Mouse (Mus musculus) layer of hippocampus, adult 11-12 months (tissue): Measurements from ENCODE around the gene G0s2.
"Not testable (repeated sequence)": the region's sequence is repeated elsewhere in the genome, so short reads cannot be mapped to it uniquely, and the experiment has no call there.

Experiments
- DNase-seq: peaks from one replicate; pipeline ENCODE4 v3.0.0; 2022; ENCODE audit warnings: low spot score

Gene G0s2

GRCm38 (mm10) chr1:193287578-193287977, 14.6 kb upstream of the G0s2 start:
- DNase-seq: no peak

DNA sequence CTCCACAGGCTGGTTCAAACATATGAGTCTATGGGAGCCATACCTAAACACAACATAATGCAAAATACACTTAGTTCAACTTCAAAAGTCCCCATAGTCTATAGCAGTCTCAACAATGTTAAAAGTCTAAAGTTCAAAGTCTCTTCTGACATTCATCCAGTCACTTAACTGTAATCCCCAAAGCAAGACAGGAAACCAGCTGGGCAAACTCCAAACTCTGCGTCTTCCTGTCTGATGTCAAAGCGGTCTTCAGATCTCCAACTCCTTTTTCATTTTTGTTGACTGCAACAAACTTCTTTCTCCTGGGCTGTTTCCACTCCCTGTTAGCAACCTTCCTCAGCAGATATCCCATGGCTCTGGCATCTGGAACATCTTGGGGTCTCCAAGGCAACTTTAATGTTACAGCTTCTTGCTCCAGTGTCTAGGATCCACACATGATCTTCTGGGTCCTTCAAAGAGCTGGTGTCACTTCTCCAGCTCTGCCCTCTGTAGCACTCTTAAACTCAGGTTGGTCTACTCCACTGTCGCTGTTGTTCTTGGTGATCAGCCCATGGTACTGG, 12.8 kb upstream of the G0s2 start:
- not testable (repeated sequence) for DNase-seq

DNA sequence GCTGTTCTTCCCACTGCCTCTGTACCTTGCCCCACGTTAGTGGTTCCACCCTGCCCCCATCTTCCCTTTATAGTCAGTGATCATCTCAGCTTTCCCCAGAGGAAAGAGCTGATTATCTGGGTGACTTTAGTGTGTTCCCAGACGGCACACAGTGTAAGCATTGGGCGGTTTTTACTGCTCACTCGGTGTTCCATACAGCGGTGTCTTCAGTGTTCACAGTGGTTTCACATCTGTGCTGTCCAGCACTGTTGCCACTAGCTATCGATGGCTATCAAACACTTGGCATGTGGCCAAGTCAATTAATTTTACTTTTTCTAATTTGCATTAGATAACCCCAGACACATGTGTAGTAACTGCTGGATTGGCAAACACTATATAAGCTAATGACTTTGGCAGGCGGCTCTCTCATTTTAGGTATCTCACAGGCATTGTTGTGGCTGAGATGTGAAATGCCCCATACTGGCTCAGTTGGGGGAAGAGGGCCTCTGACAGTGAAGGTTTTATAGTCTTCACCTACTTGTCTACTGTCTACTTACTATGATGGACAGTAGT, 11.3 kb upstream of the G0s2 start:
- no peak for DNase-seq

GRCm38 (mm10) chr1:193281344-193281743, 8.3 kb upstream of the G0s2 start:
- DNase-seq: no peak

GRCm38 (mm10) chr1:193279492-193279891, 6.5 kb upstream of the G0s2 start:
- DNase-seq: no peak

GRCm38 (mm10) chr1:193278414-193279045, 5.5 kb upstream of the G0s2 start:
- no peak for DNase-seq

GRCm38 (mm10) chr1:193274407-193275071, 1.5 kb upstream of the G0s2 start:
- DNase-seq: no peak

- DNase-seq: peak; percentile 31
Observed at GRCm38 (mm10) chr1:193272137-193272915, 691 bp downstream of the G0s2 start.

- DNase-seq: no peak
Observed at GRCm38 (mm10) chr1:193270965-193271763, 1.9 kb downstream of the G0s2 start.

- no peak for DNase-seq
Observed at GRCm38 (mm10) chr1:193265734-193266133, 7.3 kb downstream of the G0s2 start.

GRCm38 (mm10) chr1:193263955-193264598, 8.9 kb downstream of the G0s2 start, which contains the start of gene Hsd11b1:
TSS of gene Hsd11b1 (minus strand) at chr1:193264075.
- DNase-seq: no peak

- DNase-seq: no peak
Observed at GRCm38 (mm10) chr1:193263026-193263907, 9.8 kb downstream of the G0s2 start.

GRCm38 (mm10) chr1:193261897-193262548, 11.0 kb downstream of the G0s2 start:
- no peak for DNase-seq

- no peak for DNase-seq
Observed at GRCm38 (mm10) chr1:193259559-193259958, 13.5 kb downstream of the G0s2 start.

GRCm38 (mm10) chr1:193256621-193257098, 16.4 kb downstream of the G0s2 start:
- DNase-seq: no peak

GRCm38 (mm10) chr1:193256289-193256577, 16.8 kb downstream of the G0s2 start:
- DNase-seq: no peak

DNA sequence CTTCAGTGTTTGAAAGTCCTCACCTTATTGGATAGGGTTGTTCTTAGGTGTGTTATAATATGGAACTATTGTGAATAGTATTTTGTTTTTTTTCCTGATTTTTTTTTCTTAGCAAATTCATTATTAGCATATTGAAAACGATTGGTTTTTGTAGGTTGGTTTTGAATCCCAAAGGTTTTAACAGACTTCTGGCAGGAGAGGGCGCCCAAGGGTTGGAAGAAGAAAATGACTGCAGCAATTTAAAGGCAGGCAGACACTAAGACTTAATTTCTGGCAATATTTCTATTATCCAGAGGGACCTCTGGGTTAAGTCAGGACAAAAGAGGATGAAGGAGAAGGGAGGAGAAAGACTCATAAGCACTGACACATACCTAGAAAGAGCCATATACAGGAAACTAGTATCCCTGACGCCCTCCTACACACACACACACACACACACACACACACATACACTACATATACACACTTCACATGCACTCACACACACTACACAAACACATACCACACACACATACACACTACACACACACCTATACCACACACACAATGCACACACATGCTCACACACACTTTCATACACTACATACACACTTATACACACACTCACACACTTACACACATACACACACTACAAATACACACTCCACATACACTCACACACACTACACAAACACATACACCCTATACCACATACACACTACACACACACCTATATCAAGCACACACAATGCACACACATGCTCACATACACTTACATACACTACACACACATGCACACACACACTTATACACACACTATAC, 17.3 kb downstream of the G0s2 start:
- peak; percentile 80 for DNase-seq

GRCm38 (mm10) chr1:193255032-193255431, 18.0 kb downstream of the G0s2 start:
- DNase-seq: no peak

DNA sequence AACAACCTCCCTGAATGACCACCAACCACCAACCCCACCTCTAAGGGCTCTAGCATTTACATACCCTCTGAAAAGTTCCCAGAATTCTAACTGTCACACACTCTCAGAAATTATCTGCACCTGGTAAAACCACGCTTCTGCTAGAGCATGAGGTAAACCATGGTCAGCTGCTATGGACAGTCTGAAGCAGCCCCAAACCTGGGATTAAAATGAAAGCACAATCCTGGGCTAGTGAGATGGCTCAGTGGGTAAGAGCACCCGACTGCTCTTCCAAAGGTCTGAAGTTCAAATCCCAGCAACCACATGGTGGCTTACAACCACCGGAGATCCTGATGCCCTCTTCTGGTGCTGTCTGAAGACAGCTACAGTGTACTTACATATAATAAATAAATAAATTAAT, 19.1 kb downstream of the G0s2 start:
- not testable (repeated sequence) for DNase-seq
